Mouse (Mus musculus) heart, adult 2 months (tissue): Measurements from ENCODE around the gene Extl1. TPM values are rescaled to one million over a fixed set of nuclear protein-coding genes. Genes with fewer than 3 reads are reported as not detected.

Source experiments
- DNase-seq, 2 experiments: peaks; one replicate each; pipeline ENCODE4 v3.0.0; 2021
- H3K27ac ChIP-seq: fragments of 200-600 bp; 2 replicates; pipeline ENCODE4 v1.8.1; 2022
- H3K27me3 ChIP-seq: fragments of 200-500 bp; 2 replicates; pipeline ENCODE4 v1.6.1; 2012; ENCODE audit warnings: mild to moderate bottlenecking, low read length, inconsistent platforms, mixed read lengths; ENCODE audit not compliant: control insufficient read depth, insufficient read depth
- H3K36me3 ChIP-seq: fragments of 200-500 bp; 2 replicates; pipeline ENCODE4 v1.6.1; 2012; ENCODE audit warnings: low read length, inconsistent platforms; ENCODE audit not compliant: control insufficient read depth, insufficient read depth
- H3K4me1 ChIP-seq: fragments of 200-500 bp; 2 replicates; pipeline ENCODE4 v1.6.1; 2011; ENCODE audit warnings: low read length; ENCODE audit not compliant: control insufficient read depth, insufficient read depth
- H3K4me3 ChIP-seq: fragments of 200-600 bp; 2 replicates; pipeline ENCODE4 v1.8.1; 2022
- H3K79me2 ChIP-seq: fragments of 200-500 bp; replicated peaks from 2 replicates; pipeline ENCODE4 v1.6.1; 2012; ENCODE audit warnings: mild to moderate bottlenecking, inconsistent platforms, low read length, moderate library complexity, mixed read lengths; ENCODE audit not compliant: control insufficient read depth, insufficient read depth
- H3K9ac ChIP-seq: fragments of 200-500 bp; 2 replicates; pipeline ENCODE4 v1.6.1; 2012; ENCODE audit warnings: low read depth, mild to moderate bottlenecking, control low read depth, inconsistent platforms, low read length, mixed read lengths
- CTCF ChIP-seq: fragments of 200-600 bp; IDR thresholded peaks from 2 replicates; pipeline ENCODE4 v1.8.1; 2022; ENCODE audit warnings: antibody characterized with exemption, mild to moderate bottlenecking, moderate library complexity
- POLR2A ChIP-seq: fragments of 200-500 bp; IDR thresholded peaks from 2 replicates; pipeline ENCODE4 v1.6.1; 2011; ENCODE audit warnings: mild to moderate bottlenecking, low read depth, low read length, control low read depth; ENCODE audit not compliant: insufficient read depth
- WGBS: fragments of 180-500 bp; shearing (Covaris S2); methylation state at CpG from one replicate; pipeline ENCODE4 v1.1.7; 2018; 5-methylcytosine and 5-hydroxymethylcytosine counted together
- intact Hi-C: fragments of 180-260 bp; cut with DNase I; formaldehyde crosslinking; loops from one replicate; pipeline ENCODE4 v1.15.1; 2025
- polyA plus RNA-seq: library from polyadenylated mRNA; depleted of rRNA; stranded (reverse); fragments of >200 nt; gene quantifications from 2 replicates; pipeline ENCODE4 v1.2.3, GENCODE M21; 2012; rRNA removed
- total RNA-seq, 2 experiments: library from RNA; stranded (reverse); gene quantifications; 2 replicates each; pipeline ENCODE4 v1.2.3; 2021

The Extl1 gene
- total and polyA plus RNA-seq, 3 experiments = 18.0 to 23.7 (median 19.6) TPM

DNA sequence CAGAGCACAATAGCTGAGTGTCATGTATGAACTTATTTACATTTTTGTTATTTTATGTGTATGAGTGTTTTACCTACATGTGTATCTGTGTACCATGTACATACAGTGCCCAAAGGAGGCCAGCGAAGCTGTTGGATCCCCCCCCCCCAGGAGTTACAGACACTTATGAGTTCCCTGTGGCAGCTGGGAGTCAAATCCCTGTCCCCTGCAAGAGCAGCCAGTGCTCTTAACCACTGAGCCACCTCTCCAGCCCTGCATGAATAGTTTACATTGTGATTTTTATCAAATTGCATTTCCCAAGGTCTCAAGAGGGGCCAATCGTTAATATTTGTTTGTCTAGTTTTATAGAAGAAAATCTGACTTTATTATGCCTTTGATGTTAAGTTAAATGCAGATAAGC, 76.7 kb downstream of the Extl1 start:
- no peaks in the 10 kb centered on the region for H3K36me3 ChIP-seq
- peak overlapping the region; percentile 55 for H3K27ac ChIP-seq
- no peaks in the 10 kb centered on the region for H3K27me3 ChIP-seq
- intact Hi-C loops = no loop called here
- DNase-seq = no peak
- no peaks in the 10 kb centered on the region for H3K79me2 ChIP-seq
- TF ChIP-seq CTCF (no peak), POLR2A (no peak)
- H3K4me3 ChIP-seq = no peak overlapping the region; the same call in 1 of the 2 replicates
- peaks cover 1% of the 10 kb centered on the region; the same call in 1 of the 2 replicates for H3K4me1 ChIP-seq
- no peak overlapping the region for H3K9ac ChIP-seq
- 38% methylated on average over 2 of the region's 2 CpGs for WGBS

Other genes starting within 250 kb of the Extl1 start
- gene Cep85, start 196.7 kb downstream of the Extl1 start, total RNA-seq = 10 to 100 TPM; 54.4 to 63.2 TPM
- gene Cep85, start 196.7 kb downstream of the Extl1 start, polyA plus RNA-seq = 52.2 and 73.7 TPM in 2 replicates
- not detected for gene Gm7534, start 180.8 kb downstream of the Extl1 start, total RNA-seq
- not detected in 2 replicates for gene Gm7534, start 180.8 kb downstream of the Extl1 start, polyA plus RNA-seq
- not detected for gene Catsper4, start 156.5 kb downstream of the Extl1 start, total RNA-seq
- gene Catsper4, start 156.5 kb downstream of the Extl1 start, polyA plus RNA-seq = not detected in 2 replicates
- gene Cnksr1, start 145.5 kb downstream of the Extl1 start, total RNA-seq = 1 to 10 TPM; 4.1 to 6.7 TPM
- gene Cnksr1, start 145.5 kb downstream of the Extl1 start, polyA plus RNA-seq = 3.3 and 4.4 TPM in 2 replicates
- not detected for gene E130218I03Rik, start 140.2 kb downstream of the Extl1 start, total RNA-seq
- not detected in 2 replicates for gene E130218I03Rik, start 140.2 kb downstream of the Extl1 start, polyA plus RNA-seq
- 1 to 10 TPM; 3.3 to 4.3 TPM for gene Zfp593, start 138.3 kb downstream of the Extl1 start, total RNA-seq
- gene Zfp593, start 138.3 kb downstream of the Extl1 start, polyA plus RNA-seq = 2.8 and 2.9 TPM in 2 replicates
- gene Gm30191, start 136.9 kb downstream of the Extl1 start, total RNA-seq = not detected
- not detected in 2 replicates for gene Gm30191, start 136.9 kb downstream of the Extl1 start, polyA plus RNA-seq
- gene Grrp1, start 129.7 kb downstream of the Extl1 start, total RNA-seq = 1 to 10 TPM; 5.2 to 5.7 TPM
- 10.0 and 11.0 TPM in 2 replicates for gene Grrp1, start 129.7 kb downstream of the Extl1 start, polyA plus RNA-seq
- 1 to 10 TPM; 5.3 to 7.6 TPM for gene Pdik1l, start 96.0 kb downstream of the Extl1 start, total RNA-seq
- gene Pdik1l, start 96.0 kb downstream of the Extl1 start, polyA plus RNA-seq = 1.00 and 4.0 TPM in 2 replicates
- gene Trim63, start 68.7 kb downstream of the Extl1 start, total RNA-seq = 100 to 1,000 TPM; 209 to 210 TPM
- gene Trim63, start 68.7 kb downstream of the Extl1 start, polyA plus RNA-seq = 142 and 215 TPM in 2 replicates
- gene Slc30a2, start 40.7 kb downstream of the Extl1 start, total RNA-seq = under 1 TPM; 0.45 to 0.65 TPM
- 0.12 and 0.35 TPM in 2 replicates for gene Slc30a2, start 40.7 kb downstream of the Extl1 start, polyA plus RNA-seq
- gene Pafah2, start 12.5 kb upstream of the Extl1 start, total RNA-seq = 10 to 100 TPM in 1 of 2 experiments, 1 to 10 TPM in 1; 6.4 to 11.0 TPM
- gene Pafah2, start 12.5 kb upstream of the Extl1 start, polyA plus RNA-seq = 11.7 and 17.8 TPM in 2 replicates
- 10 to 100 TPM; 20.1 to 23.0 TPM for gene Stmn1, start 84.5 kb upstream of the Extl1 start, total RNA-seq
- gene Stmn1, start 84.5 kb upstream of the Extl1 start, polyA plus RNA-seq = 7.2 and 10.9 TPM in 2 replicates
- 10 to 100 TPM; 13.4 to 16.7 TPM for gene Paqr7, start 112.8 kb upstream of the Extl1 start, total RNA-seq
- gene Paqr7, start 112.8 kb upstream of the Extl1 start, polyA plus RNA-seq = 22.6 and 37.2 TPM in 2 replicates
- gene Aunip, start 127.1 kb upstream of the Extl1 start, total RNA-seq = under 1 TPM; 0.18 TPM
- not detected in 2 replicates for gene Aunip, start 127.1 kb upstream of the Extl1 start, polyA plus RNA-seq
- gene Mtfr1l, start 151.5 kb upstream of the Extl1 start, total RNA-seq = 100 to 1,000 TPM; 170 to 191 TPM
- gene Mtfr1l, start 151.5 kb upstream of the Extl1 start, polyA plus RNA-seq = 196 and 278 TPM in 2 replicates
- gene Selenon, start 168.3 kb upstream of the Extl1 start, total RNA-seq = 10 to 100 TPM; 18.6 to 19.9 TPM
- 22.5 and 23.6 TPM in 2 replicates for gene Selenon, start 168.3 kb upstream of the Extl1 start, polyA plus RNA-seq